Mouse (Mus musculus): ENCODE data around the gene Iqgap1.

DNA sequence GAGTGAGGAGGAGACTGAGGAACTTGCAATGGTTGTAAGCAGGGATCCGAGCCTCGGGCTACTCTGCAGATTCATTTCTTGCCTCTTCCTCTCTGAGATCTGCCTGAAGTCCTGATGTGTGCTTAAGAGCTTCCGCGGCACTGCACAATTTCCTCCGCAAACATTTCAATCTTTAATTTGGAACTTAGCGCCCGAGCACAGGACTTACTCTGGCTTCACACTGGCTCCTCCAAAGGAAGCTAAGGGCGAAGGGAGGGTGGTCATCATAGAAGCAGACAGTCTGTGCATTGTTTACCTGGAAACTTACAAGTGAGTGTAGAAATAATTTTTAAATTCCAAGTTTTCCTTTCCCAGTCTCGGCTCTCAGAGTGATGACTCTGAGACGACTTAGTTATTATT lies 20.5 kb upstream of the Iqgap1 start:
- no peak for TF ChIP-seq CTCF (IDR thresholded peaks at IDR 0.05; ENCODE audit: low read depth, low read length)
- TF ChIP-seq POLR2A (IDR thresholded peaks at IDR 0.05; ENCODE audit: borderline replicate concordance, low read depth, low read length), result no peak
